Mouse (Mus musculus) intestine, postnatal 0 days (tissue): ENCODE data around the gene AB124611. TPM values are rescaled to one million over a fixed set of nuclear protein-coding genes. Genes with fewer than 3 reads are reported as not detected.

Experiments
- ATAC-seq: fragments of 200-750 bp; cut with Nextera tagmentation; 2 replicates; pipeline ENCODE4 v1.8.0; 2017; ENCODE audit warnings: mild to moderate bottlenecking, moderate TSS enrichment, moderate library complexity
- H3K27ac ChIP-seq: fragments of 300-500 bp; sonication (generic); 2 replicates; pipeline ENCODE4 v1.5.1; 2014; ENCODE audit warnings: mild to moderate bottlenecking, low read depth, low read length, moderate library complexity
- H3K27me3 ChIP-seq: fragments of 300-500 bp; sonication (generic); replicated peaks from 2 replicates; pipeline ENCODE4 v1.6.1; 2014; ENCODE audit warnings: low read length, mixed read lengths; ENCODE audit not compliant: control insufficient read depth, insufficient read depth
- H3K36me3 ChIP-seq: fragments of 300-500 bp; sonication (generic); 2 replicates; pipeline ENCODE4 v1.6.1; 2014; ENCODE audit warnings: mild to moderate bottlenecking, moderate library complexity; ENCODE audit not compliant: control insufficient read depth, insufficient read depth
- H3K4me1 ChIP-seq: fragments of 300-500 bp; sonication (generic); replicated peaks from 2 replicates; pipeline ENCODE4 v1.6.1; 2014; ENCODE audit warnings: antibody characterized with exemption, low read length, mixed read lengths; ENCODE audit not compliant: control insufficient read depth, insufficient read depth
- H3K4me2 ChIP-seq: fragments of 300-500 bp; sonication (generic); replicated peaks from 2 replicates; pipeline ENCODE4 v1.6.1; 2014; ENCODE audit warnings: low read depth, mild to moderate bottlenecking, moderate library complexity
- H3K4me3 ChIP-seq: fragments of 300-500 bp; sonication (generic); 2 replicates; pipeline ENCODE4 v1.5.1; 2014; ENCODE audit warnings: low read depth, low read length
- H3K9ac ChIP-seq: fragments of 300-500 bp; sonication (generic); 2 replicates; pipeline ENCODE4 v1.6.1; 2014; ENCODE audit warnings: mild to moderate bottlenecking, low read depth, low read length
- H3K9me3 ChIP-seq: fragments of 300-500 bp; sonication (generic); 2 replicates; pipeline ENCODE4 v1.6.1; 2016; ENCODE audit warnings: mixed run types; ENCODE audit not compliant: control insufficient read depth
- CTCF ChIP-seq: sonication (generic); IDR thresholded peaks from 2 replicates; pipeline ENCODE4 v1.5.1; 2016; ENCODE audit warnings: low read depth, mild to moderate bottlenecking, control low read depth, antibody characterized with exemption, moderate library complexity
- WGBS: fragments of 180-500 bp; shearing (Covaris S2); extraction: QIAGEN DNeasy Blood & Tissue Kit; methylation state at CpG from one replicate; pipeline ENCODE4 v1.1.7; 2014; 5-methylcytosine and 5-hydroxymethylcytosine counted together
- polyA plus RNA-seq: library from polyadenylated mRNA; unstranded; fragments of >200 nt; fragmentation: Nextera tagmentation; extraction: Ambion mirVana; gene quantifications from 2 replicates; pipeline ENCODE4 v1.2.1, GENCODE M21; 2015

AB124611 gene
- polyA plus RNA-seq, 1 experiment from 2014 or later: 0.43 TPM

DNA sequence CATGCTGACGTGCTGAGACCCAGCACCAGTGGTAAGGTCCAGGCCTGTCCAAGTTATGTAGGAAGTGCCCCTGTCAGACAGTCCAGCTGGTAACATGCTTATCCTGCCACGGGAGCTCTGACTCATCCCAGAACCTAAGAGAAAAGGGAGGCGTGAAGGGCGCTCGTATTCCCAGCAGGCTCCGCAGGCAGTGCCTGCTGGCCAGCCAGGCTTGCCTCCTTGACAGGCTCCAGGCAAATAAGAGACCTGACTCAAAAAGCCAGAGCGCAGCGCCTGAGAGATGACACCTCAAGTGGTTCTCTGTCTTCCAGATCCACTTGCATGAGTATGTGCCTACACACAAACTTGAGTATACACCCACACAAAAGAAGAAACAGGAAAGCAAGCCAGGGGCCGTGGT lies 31.2 kb upstream of the AB124611 start:
- H3K4me2 ChIP-seq: no peak overlapping the region
- H3K4me1 ChIP-seq: no peaks in the 10 kb centered on the region
- 76% methylated on average over 9 of the region's 9 CpGs for WGBS
- TF ChIP-seq CTCF: no peak
- no peak overlapping the region for H3K27ac ChIP-seq
- H3K4me3 ChIP-seq: no peak overlapping the region
- H3K36me3 ChIP-seq: peaks cover 86% of the 10 kb centered on the region
- no peak for ATAC-seq
- no peaks in the 10 kb centered on the region for H3K27me3 ChIP-seq
- H3K9ac ChIP-seq: no peak overlapping the region
- no peaks in the 10 kb centered on the region for H3K9me3 ChIP-seq

DNA sequence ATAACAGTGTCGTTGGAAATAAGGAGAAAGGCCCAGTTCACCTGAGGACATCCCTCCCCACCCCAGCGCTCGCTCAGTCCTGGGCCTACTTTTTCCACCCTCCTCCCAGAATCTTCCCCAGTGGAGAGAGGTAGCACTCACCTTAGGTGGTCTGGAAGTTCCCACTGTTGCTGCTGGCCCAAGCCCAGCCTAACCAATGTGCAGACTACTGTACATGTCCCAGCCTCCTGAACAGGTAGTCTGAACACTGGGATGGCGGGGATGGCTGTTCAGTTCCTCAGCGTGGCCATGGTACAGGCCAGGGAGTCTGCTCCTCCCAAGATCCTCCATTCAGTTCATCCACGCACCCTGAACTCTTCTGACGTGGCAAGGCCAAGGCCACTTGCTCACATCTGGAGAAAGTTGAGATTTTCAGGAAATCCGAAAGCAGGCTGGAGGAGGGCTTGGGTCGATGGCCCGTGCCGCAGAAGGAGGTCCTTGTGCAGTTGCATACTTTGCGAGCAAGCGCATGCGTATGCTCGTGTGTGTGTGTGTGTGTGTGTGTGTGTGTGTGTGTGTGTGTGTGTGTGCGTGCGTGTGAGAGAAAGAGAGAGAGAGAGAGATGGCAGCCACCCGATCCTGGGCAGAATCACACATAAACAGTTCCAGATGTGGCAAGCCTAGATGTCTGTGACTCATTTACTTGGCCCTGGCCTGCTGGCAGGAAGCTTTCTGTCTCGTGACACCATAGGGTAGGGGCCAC lies 29.5 kb upstream of the AB124611 start:
- H3K4me2 ChIP-seq: no peak overlapping the region
- ATAC-seq: no peak
- WGBS: 85% methylated on average over 19 of the region's 19 CpGs
- H3K9me3 ChIP-seq: no peaks in the 10 kb centered on the region
- H3K9ac ChIP-seq: no peak overlapping the region
- H3K36me3 ChIP-seq: peaks cover 78% of the 10 kb centered on the region
- H3K27ac ChIP-seq: no peak overlapping the region
- no peaks in the 10 kb centered on the region for H3K27me3 ChIP-seq
- no peak overlapping the region for H3K4me3 ChIP-seq
- TF ChIP-seq CTCF: no peak
- no peaks in the 10 kb centered on the region for H3K4me1 ChIP-seq

DNA sequence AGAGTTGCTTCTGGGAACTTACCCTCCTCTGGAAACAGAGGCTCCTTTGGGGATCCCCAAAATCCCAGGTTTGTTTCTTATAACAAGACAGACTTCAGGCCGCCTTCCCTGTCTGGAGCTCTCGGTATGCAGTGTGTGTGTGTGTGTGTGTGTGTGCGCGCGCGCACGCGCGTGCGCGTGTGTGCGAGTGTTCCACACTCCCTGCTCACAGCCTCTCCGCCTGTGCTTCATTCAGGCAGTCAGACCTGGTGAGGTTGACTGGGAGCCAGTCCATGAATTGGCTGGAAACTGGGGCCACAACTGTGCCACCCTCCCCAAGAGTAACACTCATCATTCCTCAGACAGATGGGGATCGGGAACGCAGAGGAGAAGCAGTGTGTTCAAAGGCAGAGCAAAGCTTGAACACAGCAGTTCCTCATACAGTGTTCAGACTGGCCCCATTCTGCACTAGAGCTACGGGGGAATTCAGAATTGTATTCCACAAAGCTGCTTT lies 28.9 kb upstream of the AB124611 start:
- Histone ChIP-seq H3K4me3 (no peak overlapping the region), H3K27ac (no peak overlapping the region), H3K36me3 (peaks cover 74% of the 10 kb centered on the region), H3K9me3 (no peaks in the 10 kb centered on the region), H3K27me3 (no peaks in the 10 kb centered on the region), H3K4me1 (no peaks in the 10 kb centered on the region), H3K9ac (no peak overlapping the region), H3K4me2 (no peak overlapping the region)
- ATAC-seq: no peak
- 93% methylated on average over 16 of the region's 16 CpGs for WGBS
- TF ChIP-seq CTCF: no peak

DNA sequence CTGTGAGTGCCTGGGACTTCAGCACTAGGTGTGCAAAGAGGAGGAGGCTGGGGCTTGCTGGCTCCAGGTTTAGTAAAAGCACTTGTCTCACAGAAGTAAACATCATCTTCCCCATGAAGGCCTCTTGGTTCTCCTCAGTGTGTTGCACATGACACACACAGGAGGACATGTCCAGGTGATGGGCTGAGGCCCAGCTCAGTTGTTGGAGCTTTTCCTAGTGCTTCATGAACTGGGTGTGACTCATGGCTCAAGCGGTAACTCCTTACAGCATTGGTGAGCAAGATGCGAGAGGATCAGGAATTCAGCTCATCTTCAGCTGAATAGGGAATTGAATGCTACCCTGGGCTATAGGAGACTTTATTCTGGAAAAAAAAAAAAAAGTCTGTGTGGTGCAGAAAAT lies 28.3 kb upstream of the AB124611 start:
- H3K9ac ChIP-seq: no peak overlapping the region
- no peaks in the 10 kb centered on the region for H3K4me1 ChIP-seq
- H3K4me2 ChIP-seq: no peak overlapping the region
- TF ChIP-seq CTCF: no peak
- ATAC-seq: no peak
- H3K4me3 ChIP-seq: no peak overlapping the region
- H3K27me3 ChIP-seq: no peaks in the 10 kb centered on the region
- peaks cover 74% of the 10 kb centered on the region for H3K36me3 ChIP-seq
- WGBS: 89% methylated on average over 2 of the region's 2 CpGs
- no peak overlapping the region for H3K27ac ChIP-seq
- H3K9me3 ChIP-seq: no peaks in the 10 kb centered on the region

DNA sequence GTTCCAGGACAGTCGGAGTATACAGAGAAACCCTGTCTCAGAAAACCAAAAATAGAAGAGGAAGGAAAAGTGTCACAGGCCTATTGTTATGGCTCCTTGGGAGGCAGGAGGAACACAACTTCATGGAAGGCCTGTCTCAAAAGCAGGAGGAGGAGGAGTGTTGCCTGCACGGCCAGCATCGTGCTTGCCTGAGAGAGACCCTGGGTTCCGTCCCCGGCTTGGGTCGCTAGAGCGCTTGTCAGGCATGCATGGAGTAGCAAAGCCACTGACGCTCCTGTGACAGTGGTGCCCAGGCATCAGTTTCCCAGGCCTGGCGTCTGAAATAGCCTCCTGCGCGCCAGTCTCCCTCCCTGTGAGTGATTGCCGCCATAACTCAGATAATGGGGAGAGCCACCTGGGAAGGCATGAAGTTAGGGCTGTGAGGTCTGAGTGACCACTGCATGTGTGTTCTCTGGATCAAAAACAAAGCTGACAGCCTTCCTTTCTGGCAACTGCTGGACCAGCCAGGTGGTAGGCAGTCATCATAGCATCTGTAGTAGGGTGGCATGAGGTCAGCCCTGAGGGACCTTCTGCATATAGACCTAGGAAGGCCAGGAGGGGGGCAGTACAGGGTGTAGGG lies 27.6 kb upstream of the AB124611 start:
- TF ChIP-seq CTCF: no peak
- Histone ChIP-seq H3K4me3 (no peak overlapping the region), H3K9ac (no peak overlapping the region), H3K27ac (no peak overlapping the region), H3K36me3 (peaks cover 77% of the 10 kb centered on the region), H3K27me3 (no peaks in the 10 kb centered on the region), H3K9me3 (no peaks in the 10 kb centered on the region), H3K4me2 (no peak overlapping the region), H3K4me1 (no peaks in the 10 kb centered on the region)
- no peak for ATAC-seq
- 87% methylated on average over 12 of the region's 12 CpGs for WGBS

DNA sequence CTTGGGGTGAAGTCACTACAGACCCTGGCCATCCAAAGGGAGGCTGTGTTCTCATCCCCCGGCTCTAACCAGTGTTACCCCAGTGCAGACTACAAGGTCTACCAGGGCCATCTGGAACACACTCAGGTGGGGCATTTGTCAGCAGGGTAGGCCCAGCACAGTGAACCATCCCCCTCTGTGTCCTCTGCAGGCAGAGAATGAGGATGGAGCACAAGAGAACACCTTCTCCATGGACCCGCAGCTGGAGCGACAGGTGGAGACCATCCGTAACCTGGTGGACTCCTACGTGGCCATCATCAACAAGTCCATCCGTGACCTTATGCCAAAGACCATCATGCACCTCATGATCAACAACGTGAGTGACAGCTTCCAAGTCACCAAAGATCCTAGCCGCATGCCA lies 22.6 kb upstream of the AB124611 start:
- no peak overlapping the region for H3K4me2 ChIP-seq
- no peaks in the 10 kb centered on the region for H3K27me3 ChIP-seq
- H3K4me3 ChIP-seq: no peak overlapping the region
- H3K9ac ChIP-seq: no peak overlapping the region
- H3K36me3 ChIP-seq: peaks cover 82% of the 10 kb centered on the region
- no peaks in the 10 kb centered on the region for H3K9me3 ChIP-seq
- 93% methylated on average over 8 of the region's 8 CpGs for WGBS
- H3K27ac ChIP-seq: no peak overlapping the region
- ATAC-seq: no peak; the same call in 1 of the 2 replicates
- no peak for TF ChIP-seq CTCF
- no peaks in the 10 kb centered on the region for H3K4me1 ChIP-seq
